Mouse (Mus musculus) small intestine, adult 2 months (tissue): ENCODE data around the gene Nmd3.

Source experiments
- CTCF ChIP-seq: fragments of 200-500 bp; IDR thresholded peaks from 2 replicates; pipeline ENCODE4 v1.5.1; 2012; ENCODE audit warnings: low read depth, mild to moderate bottlenecking, control low read depth, inconsistent platforms, low read length, moderate library complexity, mixed read lengths; ENCODE audit not compliant: insufficient replicate concordance, insufficient read length; ENCODE audit errors: extremely low read depth
- POLR2A ChIP-seq: fragments of 200-500 bp; IDR thresholded peaks from 2 replicates; pipeline ENCODE4 v1.6.1; 2012; ENCODE audit warnings: low read depth, mild to moderate bottlenecking, control low read depth, inconsistent platforms, low read length, moderate library complexity

DNA sequence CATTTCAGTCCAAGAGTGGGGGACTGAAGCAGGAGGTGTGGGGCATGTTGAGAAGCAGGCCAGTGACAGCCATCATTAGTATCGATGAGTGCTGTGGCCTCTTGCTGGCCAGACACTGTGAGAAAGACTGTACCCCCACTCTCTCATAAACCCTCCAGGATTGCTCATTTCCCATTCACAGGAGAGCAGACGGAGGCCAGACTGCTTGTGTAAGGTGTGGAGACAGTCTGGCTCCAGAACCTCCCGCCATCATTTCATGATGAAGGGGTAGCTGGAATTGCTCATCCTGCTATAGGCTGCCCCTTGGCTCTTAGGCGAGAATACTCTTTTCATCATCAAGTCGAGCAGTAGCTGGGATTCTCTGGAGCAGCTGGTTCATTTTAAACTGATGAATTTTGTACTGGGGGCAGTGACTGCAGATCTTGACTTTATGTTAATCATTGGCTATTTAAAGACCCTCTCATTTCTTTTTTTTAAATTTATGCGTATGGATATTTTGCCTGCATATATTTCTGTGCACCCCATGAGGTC, 41.1 kb downstream of the Nmd3 start:
- TF ChIP-seq CTCF (no peak), POLR2A (no peak)
